ENCODE assay signal across 18 mouse cellular contexts in genomic region chr10:3440722-3441471, GRCm38 (mm10).
DNase-seq lines count a peak whose midpoint lies in the region; ATAC-seq lines count a peak whose summit lies in the region.
"Had no signal": no experiment of that assay in that cellular context is flagged by ENCODE, and none has a peak within 500 bp of the region (broad histone marks: within the 10 kb centered on the region; RNA-seq: fewer than 3 reads in every experiment).

No protein-coding gene starts in this region.

- no peaks in the 10 kb centered on the region for H3K9me3 ChIP-seq in forebrain, embryonic 13.5 days (replicated peaks)
- no peaks in the 10 kb centered on the region for H3K9me3 ChIP-seq in forebrain, embryonic 11.5 days (ENCODE audit: control insufficient read depth, low read length)
- no peaks in the 10 kb centered on the region for H3K9me3 ChIP-seq in forebrain, embryonic 16.5 days (ENCODE audit: control insufficient read depth, low read length)
- H3K9me3 ChIP-seq: megakaryocyte, embryonic 14.5 days had no signal

- peak; percentile 63; the same call in 1 of the 2 replicates for ATAC-seq in forebrain, embryonic 13.5 days
- ATAC-seq in forebrain, embryonic 11.5 days (replicated peaks; ENCODE audit: low FRiP score): no peak
- ATAC-seq in forebrain, embryonic 16.5 days: peak; percentile 69

- H3K27me3 ChIP-seq in forebrain, embryonic 13.5 days: no peaks in the 10 kb centered on the region
- no peaks in the 10 kb centered on the region for H3K27me3 ChIP-seq in forebrain, embryonic 11.5 days (ENCODE audit: control insufficient read depth, insufficient read depth, low read length)
- H3K27me3 ChIP-seq in forebrain, embryonic 16.5 days (replicated peaks; ENCODE audit: control insufficient read depth, insufficient read depth, low read length): no peaks in the 10 kb centered on the region
- H3K27me3 ChIP-seq: CH12.LX; megakaryocyte, embryonic 14.5 days had no signal

- no peak overlapping the region for H3K27ac ChIP-seq in forebrain, embryonic 13.5 days
- no peak overlapping the region for H3K27ac ChIP-seq in forebrain, embryonic 11.5 days (ENCODE audit: low read depth, low read length)
- H3K27ac ChIP-seq in forebrain, embryonic 16.5 days (ENCODE audit: low read length): no peak overlapping the region
- H3K27ac ChIP-seq: stomach, postnatal 0 days had no signal

- no peak overlapping the region for H3K4me2 ChIP-seq in forebrain, embryonic 13.5 days
- no peak overlapping the region for H3K4me2 ChIP-seq in forebrain, embryonic 11.5 days (ENCODE audit: low read depth, low read length, severe bottlenecking)
- H3K4me2 ChIP-seq in forebrain, embryonic 16.5 days (ENCODE audit: low read length): no peak overlapping the region
- H3K4me2 ChIP-seq: liver, embryonic 11.5 days had no signal

- no peak for DNase-seq in forebrain, embryonic 11.5 days (ENCODE audit: low spot score)
- DNase-seq in layer of hippocampus, adult 9-11 months: peak; percentile 26
- no peak for DNase-seq in layer of hippocampus, adult 9-10 months (ENCODE audit: low spot score)
- peak; percentile 78 for DNase-seq in cerebellum, adult 11-12 months
- no peak for DNase-seq in embryo, embryonic 10.5 days (ENCODE audit: low spot score)
- no peak for DNase-seq in gastrocnemius, adult 18-20 months (ENCODE audit: low spot score)
- DNase-seq: gastrocnemius, postnatal 14 days; heart, postnatal 36 days; kidney, adult 11 months; kidney, postnatal 36 days; thymus, postnatal 4 days had no signal

- H3K9ac ChIP-seq in forebrain, embryonic 13.5 days: no peak overlapping the region
- no peak overlapping the region for H3K9ac ChIP-seq in forebrain, embryonic 11.5 days (ENCODE audit: low read length)
- no peak overlapping the region for H3K9ac ChIP-seq in forebrain, embryonic 16.5 days (replicated peaks; ENCODE audit: low read depth, low read length)

- H3K4me1 ChIP-seq in forebrain, embryonic 13.5 days: no peaks in the 10 kb centered on the region
- no peaks in the 10 kb centered on the region for H3K4me1 ChIP-seq in forebrain, embryonic 11.5 days (replicated peaks; ENCODE audit: control insufficient read depth, insufficient read depth, low read length)
- H3K4me1 ChIP-seq in forebrain, embryonic 16.5 days (replicated peaks; ENCODE audit: control insufficient read depth, insufficient read depth, low read length): no peaks in the 10 kb centered on the region
- H3K4me1 ChIP-seq: megakaryocyte, embryonic 14.5 days had no signal

- H3K36me3 ChIP-seq in forebrain, embryonic 13.5 days (ENCODE audit: poor library complexity, severe bottlenecking): no peaks in the 10 kb centered on the region
- no peaks in the 10 kb centered on the region for H3K36me3 ChIP-seq in forebrain, embryonic 11.5 days (ENCODE audit: control insufficient read depth, insufficient read depth, low read length)
- H3K36me3 ChIP-seq in forebrain, embryonic 16.5 days (ENCODE audit: control insufficient read depth, insufficient read depth): no peaks in the 10 kb centered on the region

- WGBS in forebrain, embryonic 13.5 days: 58% methylated on average over 2 of the region's 2 CpGs
- 74% methylated on average over 2 of the region's 2 CpGs for WGBS in forebrain, embryonic 11.5 days
- WGBS in forebrain, embryonic 16.5 days: 52% methylated on average over 2 of the region's 2 CpGs

- H3K4me3 ChIP-seq in forebrain, embryonic 13.5 days: no peak overlapping the region
- H3K4me3 ChIP-seq in forebrain, embryonic 11.5 days (ENCODE audit: low read depth, low read length): no peak overlapping the region
- H3K4me3 ChIP-seq in forebrain, embryonic 16.5 days (replicated peaks; ENCODE audit: low read length): no peak overlapping the region
- H3K4me3 ChIP-seq: erythroblast, embryonic 14.5 days; megakaryocyte, embryonic 14.5 days had no signal

Comparison
In these comparisons a context has a peak if more than half of its experiments do, and no peak if none do; other contexts are left out.
1. DNase-seq: peak in layer of hippocampus, adult 9-11 months (single experiment) and cerebellum, adult 11-12 months (single experiment); none in forebrain, embryonic 11.5 days (single experiment), layer of hippocampus, adult 9-10 months (single experiment), embryo, embryonic 10.5 days (single experiment) and gastrocnemius, adult 18-20 months (single experiment).